ENCODE assay signal across 10 mouse cellular contexts in genomic region chr2:71874836-71875235, GRCm38 (mm10). TPM values are rescaled to one million over a fixed set of nuclear protein-coding genes. Genes with fewer than 3 reads are reported as not detected.
DNase-seq lines count a peak whose midpoint lies in the region; ATAC-seq and TF ChIP-seq lines count a peak whose summit lies in the region.
"Had no signal": no experiment of that assay in that cellular context is flagged by ENCODE, and none has a peak within 500 bp of the region (broad histone marks: within the 10 kb centered on the region; RNA-seq: fewer than 3 reads in every experiment).

No protein-coding gene starts in this region.

- WGBS in heart, postnatal 0 days, result 59% methylated on average over 2 of the region's 2 CpGs
- WGBS in thymus, adult 2 months, result 59% methylated on average over 2 of the region's 2 CpGs
- 63% methylated on average over 2 of the region's 2 CpGs for WGBS in limb, embryonic 15.5 days

- H3K27ac ChIP-seq in heart, postnatal 0 days (ENCODE audit: low read depth), result peak overlapping the region; percentile 30; the same call in 1 of the 2 replicates
- H3K27ac ChIP-seq in thymus, adult 2 months (ENCODE audit: control insufficient read depth, insufficient read depth, low read length), result peak overlapping the region; percentile 71
- no peak overlapping the region for H3K27ac ChIP-seq in limb, embryonic 15.5 days

- H3K9me3 ChIP-seq in heart, postnatal 0 days (replicated peaks; ENCODE audit: control insufficient read depth, low read length), result no peaks in the 10 kb centered on the region
- no peaks in the 10 kb centered on the region for H3K9me3 ChIP-seq in limb, embryonic 15.5 days

- peaks cover 25% of the 10 kb centered on the region for H3K4me1 ChIP-seq in heart, postnatal 0 days (ENCODE audit: control insufficient read depth, insufficient read depth)
- peaks cover 17% of the 10 kb centered on the region for H3K4me1 ChIP-seq in thymus, adult 2 months (replicated peaks; ENCODE audit: control insufficient read depth, insufficient read depth, low read length)
- H3K4me1 ChIP-seq in limb, embryonic 15.5 days, result peaks cover 16% of the 10 kb centered on the region; the same call in 1 of the 2 replicates

- H3K36me3 ChIP-seq in heart, postnatal 0 days (replicated peaks; ENCODE audit: control insufficient read depth, insufficient read depth, low read length), result 0 out of 2 replicates have a peak, but pooled peaks cover 3% of the 10 kb centered on the region
- H3K36me3 ChIP-seq in thymus, adult 2 months (ENCODE audit: control insufficient read depth, insufficient read depth, low read length), result peaks cover 4% of the 10 kb centered on the region; the same call in 1 of the 2 replicates
- H3K36me3 ChIP-seq in limb, embryonic 15.5 days, result peaks cover 17% of the 10 kb centered on the region; the same call in 1 of the 2 replicates

- intact Hi-C loops in heart, postnatal 10 days (cut with DNase I), result no loop called here

- no peak for DNase-seq in heart, postnatal 0 days (ENCODE audit: low spot score)
- no peak for DNase-seq in heart, postnatal 10 days
- DNase-seq in thymus, adult 2 months, result no peak
- no peak for DNase-seq in thymus, postnatal 4 days
- no peak for DNase-seq in adrenal gland, postnatal 4 days (ENCODE audit: low spot score in 2 of 2)
- DNase-seq in cerebellum, adult 11 months, result no peak
- DNase-seq: cerebellum, adult 18-20 months; kidney, postnatal 25 days; thymus, postnatal 14 days had no signal

- peak overlapping the region; percentile 2; the same call in 1 of the 2 replicates for H3K4me3 ChIP-seq in heart, postnatal 0 days (ENCODE audit: low read depth, low read length)
- H3K4me3 ChIP-seq in thymus, adult 2 months (ENCODE audit: control insufficient read depth, insufficient read depth, low read length), result peak overlapping the region; percentile 22; the same call in 1 of the 2 replicates
- H3K4me3 ChIP-seq in limb, embryonic 15.5 days, result 0 out of 2 replicates have a peak overlapping the region, but pooled peaks have one; percentile 4

- ATAC-seq in heart, postnatal 0 days (ENCODE audit: insufficient read depth, low read depth), result no peak
- ATAC-seq in limb, embryonic 15.5 days (ENCODE audit: insufficient number of reproducible peaks, low FRiP score, low TSS enrichment, low read depth), result no peak

- H3K9ac ChIP-seq in heart, postnatal 0 days (replicated peaks; ENCODE audit: low read depth, low read length), result no peak overlapping the region; the same call in 1 of the 2 replicates
- no peak overlapping the region for H3K9ac ChIP-seq in limb, embryonic 15.5 days

- TF ChIP-seq POLR2A in thymus, adult 2 months (IDR thresholded peaks at IDR 0.05; ENCODE audit: control insufficient read depth, extremely low read depth, insufficient read depth, low read length, poor library complexity), result no peak

- TF ChIP-seq EP300 in heart, postnatal 0 days (IDR thresholded peaks at IDR 0.05; ENCODE audit: low read depth), result no peak

- peak overlapping the region; percentile 87 for H3K4me2 ChIP-seq in heart, postnatal 0 days (ENCODE audit: low read depth, low read length)
- H3K4me2 ChIP-seq in limb, embryonic 15.5 days, result peak overlapping the region; percentile 83

- TF ChIP-seq CTCF in heart, postnatal 0 days (IDR thresholded peaks at IDR 0.05; ENCODE audit: low read depth), result no peak
- TF ChIP-seq CTCF in thymus, adult 2 months (IDR thresholded peaks at IDR 0.05; ENCODE audit: borderline replicate concordance, control insufficient read depth, extremely low read depth, insufficient read depth, low read length, poor library complexity), result no peak

- no peaks in the 10 kb centered on the region for H3K27me3 ChIP-seq in heart, postnatal 0 days (ENCODE audit: control insufficient read depth, insufficient read depth, low read length)
- no peaks in the 10 kb centered on the region for H3K27me3 ChIP-seq in thymus, adult 2 months (ENCODE audit: control insufficient read depth, insufficient read depth, low read length)
- H3K27me3 ChIP-seq in limb, embryonic 15.5 days, result no peaks in the 10 kb centered on the region

RNA-seq across cellular contexts. Expression of gene Pdk1, which starts 1.8 kb away (rescaled TPM):
- 181 and 286 TPM in 2 replicates for total RNA-seq in heart, postnatal 0 days (2014; rRNA removed; ENCODE audit: low replicate concordance)
- 62.8 and 65.0 TPM in 2 replicates for polyA plus RNA-seq in heart, postnatal 0 days (2015; fragmentation: Nextera tagmentation; extraction: Ambion mirVana)
- total RNA-seq in heart, postnatal 10 days (2021), result 100 to 1,000 TPM; 119 to 149 TPM
- 43.7 and 50.6 TPM in 2 replicates for polyA plus RNA-seq in thymus, adult 2 months (2012; rRNA removed)
- 67.4 and 71.7 TPM in 2 replicates for polyA plus RNA-seq in limb, embryonic 15.5 days (2015; fragmentation: Nextera tagmentation; extraction: Ambion mirVana)
- 10 to 100 TPM; 47.4 to 60.1 TPM for total RNA-seq in adrenal gland, postnatal 4 days (2021)
